Mouse (Mus musculus): ENCODE results near the gene Nav3. TPM values are rescaled to one million over a fixed set of nuclear protein-coding genes. Genes with fewer than 3 reads are reported as not detected.

Nav3 gene
- polyA plus RNA-seq, 1 experiment from 2014 or later = 2.1 TPM

DNA sequence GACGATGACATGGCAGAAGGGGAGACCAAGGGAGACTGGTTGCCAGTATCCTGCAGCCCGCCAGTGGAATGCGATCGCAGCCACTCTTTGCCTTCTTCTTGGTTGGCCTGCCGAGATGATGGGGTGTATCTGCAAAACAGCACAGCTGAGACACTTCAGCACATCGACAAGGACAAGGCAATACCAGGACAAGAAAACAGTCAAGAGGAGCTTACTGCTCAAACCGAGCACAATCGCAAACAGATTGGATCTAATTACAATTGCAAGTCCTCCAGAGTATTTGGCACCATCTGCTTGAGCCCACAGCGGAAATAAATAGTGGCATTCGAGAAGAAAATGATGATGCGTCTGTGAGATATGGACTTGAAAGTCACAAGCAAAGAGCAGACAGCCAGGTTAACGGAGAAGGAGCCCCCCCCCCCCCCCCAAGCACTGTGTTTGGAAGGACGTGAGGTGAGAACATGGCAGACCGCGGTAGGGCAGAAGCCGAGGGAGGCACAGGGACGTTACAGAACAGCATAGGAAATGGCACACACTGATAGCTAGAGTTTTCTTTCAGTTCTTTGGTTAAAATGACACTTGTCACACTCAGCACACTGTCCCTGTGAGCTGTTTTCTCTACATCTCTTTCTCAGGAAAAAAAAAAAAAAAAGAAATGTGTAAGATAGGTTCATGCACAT is 696.9 kb downstream of the Nav3 start:
- WGBS = 79% methylated on average over 17 of the region's 17 CpGs

DNA sequence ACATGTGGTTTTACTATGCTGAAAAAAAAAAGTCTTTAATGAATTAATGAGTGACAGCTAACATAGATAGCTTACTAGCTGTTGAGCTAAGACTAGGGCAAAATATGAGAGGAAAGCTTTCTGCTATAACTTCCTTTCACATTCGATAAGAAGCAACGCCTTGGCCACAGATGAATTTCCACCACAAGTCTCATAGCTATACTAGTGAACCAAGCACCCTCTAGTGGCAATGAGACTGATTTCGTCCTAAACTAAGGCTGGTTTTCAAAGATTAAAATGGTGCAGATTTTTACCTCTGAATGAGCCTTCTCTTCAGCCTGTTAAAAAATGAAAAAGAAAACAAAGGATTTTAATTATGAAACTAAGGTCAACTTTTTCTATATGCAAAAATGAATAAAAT is 709.1 kb downstream of the Nav3 start:
- Histone ChIP-seq H3K9ac (no peak overlapping the region), H3K9me3 (no peaks in the 10 kb centered on the region), H3K4me2 (no peak overlapping the region), H3K4me1 (no peaks in the 10 kb centered on the region), H3K36me3 (no peaks in the 10 kb centered on the region), H3K27ac (no peak overlapping the region), H3K27me3 (replicated peaks) (no peaks in the 10 kb centered on the region), H3K4me3 (replicated peaks) (no peak overlapping the region)
- no peak for ATAC-seq (ENCODE audit: insufficient read depth, low FRiP score, low read depth)
- WGBS = 40% methylated on average over 3 of the region's 3 CpGs

More for the DNA sequence above, 696.9 kb downstream of the Nav3 start:
- H3K27ac ChIP-seq = no peak overlapping the region
- H3K4me2 ChIP-seq = no peak overlapping the region
- no peak overlapping the region for H3K9ac ChIP-seq
- H3K36me3 ChIP-seq = no peaks in the 10 kb centered on the region
- H3K9me3 ChIP-seq = no peaks in the 10 kb centered on the region
- no peak for ATAC-seq (ENCODE audit: insufficient read depth, low FRiP score, low read depth)
- no peaks in the 10 kb centered on the region for H3K4me1 ChIP-seq
- no peaks in the 10 kb centered on the region for H3K27me3 ChIP-seq (replicated peaks)
- H3K4me3 ChIP-seq (replicated peaks) = no peak overlapping the region

DNA sequence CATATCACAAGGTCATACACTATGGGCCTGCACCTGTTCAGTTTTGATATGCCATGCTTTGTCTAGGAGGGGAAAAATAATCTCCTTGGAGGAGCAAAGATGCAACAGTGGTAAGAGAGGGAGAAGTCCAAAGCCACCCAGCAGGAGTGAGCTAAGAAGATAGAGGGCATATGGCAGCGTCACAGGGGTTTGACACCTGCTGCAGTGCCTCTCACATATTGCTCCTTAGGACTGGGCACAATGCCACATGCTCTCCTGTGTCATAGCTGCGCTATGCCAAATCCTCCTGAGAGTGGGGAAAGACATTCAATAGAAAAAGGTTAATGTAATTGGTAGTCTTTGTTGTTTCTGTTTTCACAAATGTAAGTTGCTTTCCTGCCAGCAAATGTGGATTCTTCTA is 714.3 kb downstream of the Nav3 start:
- Histone ChIP-seq H3K27ac (no peak overlapping the region), H3K27me3 (replicated peaks) (no peaks in the 10 kb centered on the region), H3K36me3 (no peaks in the 10 kb centered on the region), H3K9ac (no peak overlapping the region), H3K4me3 (replicated peaks) (no peak overlapping the region), H3K4me2 (no peak overlapping the region), H3K9me3 (no peaks in the 10 kb centered on the region), H3K4me1 (no peaks in the 10 kb centered on the region)
- ATAC-seq (ENCODE audit: insufficient read depth, low FRiP score, low read depth) = no peak
- WGBS = 76% methylated on average over 2 of the region's 2 CpGs

DNA sequence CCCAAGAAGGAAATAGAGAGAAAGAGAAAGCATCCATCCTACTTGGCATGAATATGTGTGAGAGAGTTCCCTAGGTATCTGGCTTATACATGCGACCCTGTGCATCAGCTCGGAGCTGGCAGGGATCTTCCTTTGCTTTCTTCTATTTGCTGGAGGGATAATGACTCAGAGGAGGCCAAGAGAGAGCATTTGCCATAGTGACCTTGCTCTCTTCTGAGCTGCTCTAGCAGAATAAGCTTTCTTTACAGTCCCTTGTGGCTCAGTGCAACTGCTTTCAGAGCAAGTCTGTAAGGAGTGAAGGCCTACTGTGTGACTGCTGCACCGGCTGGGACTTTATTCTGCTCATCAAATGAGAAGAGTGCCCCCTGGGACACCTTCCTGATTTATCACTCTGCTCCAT is 715.7 kb downstream of the Nav3 start:
- Histone ChIP-seq H3K4me1 (no peaks in the 10 kb centered on the region), H3K27me3 (replicated peaks) (no peaks in the 10 kb centered on the region), H3K4me2 (no peak overlapping the region), H3K36me3 (no peaks in the 10 kb centered on the region), H3K9me3 (no peaks in the 10 kb centered on the region), H3K9ac (no peak overlapping the region), H3K27ac (no peak overlapping the region), H3K4me3 (replicated peaks) (no peak overlapping the region)
- WGBS = 59% methylated on average over 3 of the region's 3 CpGs
- ATAC-seq (ENCODE audit: insufficient read depth, low FRiP score, low read depth) = no peak

DNA sequence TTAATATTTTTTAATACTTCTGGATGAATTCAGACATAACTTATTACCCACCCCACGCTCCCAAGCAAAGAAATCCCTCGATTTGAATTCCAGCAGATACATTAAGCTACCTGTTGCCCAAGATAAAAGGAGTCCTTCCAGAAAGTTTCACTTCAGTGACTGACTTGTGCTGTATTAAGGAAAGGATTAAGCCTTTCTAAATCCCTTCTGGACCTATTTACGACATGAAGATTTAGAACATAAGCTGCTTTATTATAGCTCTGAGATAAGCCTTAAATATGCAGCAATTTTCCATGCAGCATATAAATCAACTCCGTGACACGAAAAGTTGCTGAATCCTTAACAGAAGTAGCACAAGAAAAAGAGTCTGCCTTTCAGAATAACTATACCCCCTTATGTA is 732.4 kb downstream of the Nav3 start:
- Histone ChIP-seq H3K4me3 (replicated peaks) (no peak overlapping the region), H3K9ac (no peak overlapping the region), H3K9me3 (no peaks in the 10 kb centered on the region), H3K27ac (no peak overlapping the region), H3K27me3 (replicated peaks) (no peaks in the 10 kb centered on the region), H3K4me1 (no peaks in the 10 kb centered on the region), H3K4me2 (no peak overlapping the region), H3K36me3 (no peaks in the 10 kb centered on the region)
- 60% methylated on average over 5 of the region's 5 CpGs for WGBS
- no peak for ATAC-seq (ENCODE audit: insufficient read depth, low FRiP score, low read depth)

DNA sequence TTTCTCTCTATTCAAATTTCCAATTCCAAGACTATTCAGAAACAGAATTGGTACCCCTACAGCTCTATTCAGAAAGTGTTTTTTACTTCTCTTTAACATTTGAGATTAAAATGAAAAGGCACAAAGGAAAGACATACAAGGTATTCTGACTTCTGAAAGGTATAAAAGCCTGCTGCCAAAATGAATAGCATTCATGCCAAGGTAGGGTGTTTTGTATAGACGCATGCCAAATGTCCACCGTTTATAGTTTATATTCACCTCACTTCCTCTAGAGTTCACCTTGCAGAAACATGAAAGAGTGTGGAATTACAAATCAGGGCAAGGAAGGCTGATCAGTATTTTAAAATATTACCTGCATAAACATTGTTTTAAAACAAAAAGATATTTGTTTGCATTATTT is 737.2 kb downstream of the Nav3 start:
- no peaks in the 10 kb centered on the region for H3K36me3 ChIP-seq
- no peak overlapping the region for H3K4me3 ChIP-seq (replicated peaks)
- no peaks in the 10 kb centered on the region for H3K4me1 ChIP-seq
- no peak overlapping the region for H3K27ac ChIP-seq
- H3K9ac ChIP-seq = no peak overlapping the region
- WGBS = 60% methylated on average over 2 of the region's 2 CpGs
- no peak overlapping the region for H3K4me2 ChIP-seq
- no peaks in the 10 kb centered on the region for H3K27me3 ChIP-seq (replicated peaks)
- no peaks in the 10 kb centered on the region for H3K9me3 ChIP-seq
- ATAC-seq (ENCODE audit: insufficient read depth, low FRiP score, low read depth) = no peak

DNA sequence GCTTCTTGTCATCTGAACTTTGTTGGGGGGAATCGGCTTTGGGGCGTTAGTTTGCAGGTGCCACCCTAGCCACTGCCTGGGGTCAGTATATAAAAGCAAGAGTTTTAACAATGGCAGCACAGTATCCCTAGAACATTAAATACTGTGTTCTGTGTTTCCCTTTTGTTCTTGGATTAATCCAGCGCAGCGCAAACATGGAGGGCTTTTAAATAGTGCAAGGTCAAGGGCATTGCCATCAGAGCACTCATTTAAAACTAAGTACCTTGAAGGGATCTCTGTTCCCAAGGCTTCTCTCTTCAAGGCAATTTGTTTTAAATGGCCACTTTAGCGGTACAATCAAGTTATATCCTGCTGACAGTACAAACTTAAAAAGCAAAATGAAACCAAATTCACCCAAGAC is 737.6 kb downstream of the Nav3 start:
- H3K36me3 ChIP-seq = no peaks in the 10 kb centered on the region
- no peaks in the 10 kb centered on the region for H3K9me3 ChIP-seq
- WGBS = 80% methylated on average over 5 of the region's 5 CpGs
- H3K27ac ChIP-seq = no peak overlapping the region
- H3K4me1 ChIP-seq = no peaks in the 10 kb centered on the region
- H3K4me2 ChIP-seq = no peak overlapping the region
- H3K4me3 ChIP-seq (replicated peaks) = no peak overlapping the region
- no peak for ATAC-seq (ENCODE audit: insufficient read depth, low FRiP score, low read depth)
- no peak overlapping the region for H3K9ac ChIP-seq
- H3K27me3 ChIP-seq (replicated peaks) = no peaks in the 10 kb centered on the region

DNA sequence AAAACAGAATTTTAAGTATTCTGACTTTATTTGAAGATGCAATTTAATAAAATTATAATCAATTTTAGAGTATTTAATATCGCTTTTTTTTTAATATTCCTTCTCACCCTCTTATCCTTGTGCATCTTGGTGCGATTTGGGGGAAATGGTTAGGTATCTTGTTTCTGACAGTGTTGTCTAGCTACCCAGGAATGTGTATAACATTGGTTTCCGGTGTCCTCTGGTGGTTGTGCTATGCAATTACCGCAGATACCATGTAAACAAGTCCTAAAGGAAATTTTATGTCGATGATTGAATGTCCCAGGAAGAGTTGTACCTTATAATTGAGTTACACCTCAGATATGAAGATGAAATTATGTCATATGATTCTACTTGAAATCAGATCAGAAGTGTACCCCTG is 743.0 kb downstream of the Nav3 start:
- no peak for ATAC-seq (ENCODE audit: insufficient read depth, low FRiP score, low read depth)
- no peak overlapping the region for H3K27ac ChIP-seq
- no peak overlapping the region for H3K4me3 ChIP-seq (replicated peaks)
- H3K4me2 ChIP-seq = no peak overlapping the region
- no peaks in the 10 kb centered on the region for H3K4me1 ChIP-seq
- 35% methylated on average over 5 of the region's 5 CpGs for WGBS
- no peak overlapping the region for H3K9ac ChIP-seq
- H3K36me3 ChIP-seq = no peaks in the 10 kb centered on the region
- H3K27me3 ChIP-seq (replicated peaks) = no peaks in the 10 kb centered on the region
- H3K9me3 ChIP-seq = no peaks in the 10 kb centered on the region

DNA sequence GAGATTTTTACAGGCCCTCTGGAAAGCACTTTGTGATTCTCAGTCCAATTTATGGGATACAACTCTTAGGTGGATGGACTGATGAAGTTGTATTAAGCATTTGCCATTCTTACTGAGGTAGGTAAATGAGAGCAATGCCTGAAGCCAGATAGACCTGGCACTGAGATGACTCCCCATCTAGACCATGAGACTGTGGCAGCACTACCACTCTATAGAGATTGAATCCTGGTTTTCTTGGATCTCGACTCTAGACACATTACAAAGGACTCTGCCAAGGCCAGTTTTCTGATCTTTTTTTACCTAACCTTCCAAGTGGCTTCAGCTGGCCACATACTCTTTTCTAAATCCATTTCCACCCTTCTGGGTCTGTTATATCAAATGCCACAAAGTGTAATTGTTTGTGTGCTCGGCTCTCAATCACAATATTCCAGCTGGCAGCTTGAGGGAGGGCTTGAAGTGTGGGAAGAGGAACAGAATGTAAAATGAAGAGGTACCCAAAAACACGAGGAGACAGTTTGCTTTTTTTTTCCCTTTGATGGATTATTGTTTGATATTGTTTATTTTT is 756.2 kb downstream of the Nav3 start:
- ATAC-seq (ENCODE audit: insufficient read depth, low FRiP score, low read depth) = no peak
- H3K27ac ChIP-seq = no peak overlapping the region

DNA sequence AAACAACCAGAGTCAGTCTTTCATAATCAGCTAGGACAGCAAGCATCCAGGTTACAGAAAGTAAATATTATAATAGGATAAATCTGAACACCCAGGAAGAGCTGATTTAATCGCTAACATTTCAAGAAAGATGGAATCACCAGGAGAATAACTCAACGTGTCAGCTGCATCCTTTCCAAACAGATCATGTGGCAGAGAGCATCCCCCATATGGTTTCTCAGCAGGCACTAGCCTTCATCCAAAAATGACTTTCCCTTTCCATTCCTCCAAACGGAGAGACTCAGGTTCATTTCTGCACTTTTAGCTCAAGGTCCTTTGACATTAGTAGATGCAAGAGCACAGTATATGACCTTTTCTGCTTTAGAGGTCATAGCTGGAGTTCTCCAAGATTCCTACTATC is 765.4 kb downstream of the Nav3 start:
- H3K4me1 ChIP-seq = no peaks in the 10 kb centered on the region
- no peak overlapping the region for H3K27ac ChIP-seq
- H3K4me2 ChIP-seq = no peak overlapping the region
- H3K36me3 ChIP-seq = no peaks in the 10 kb centered on the region
- no peak overlapping the region for H3K4me3 ChIP-seq (replicated peaks)
- no peaks in the 10 kb centered on the region for H3K9me3 ChIP-seq
- H3K27me3 ChIP-seq (replicated peaks) = no peaks in the 10 kb centered on the region
- no peak overlapping the region for H3K9ac ChIP-seq
- 58% methylated on average over 3 of the region's 3 CpGs for WGBS
- no peak for ATAC-seq (ENCODE audit: insufficient read depth, low FRiP score, low read depth)

More for the DNA sequence above, 756.2 kb downstream of the Nav3 start:
- H3K9me3 ChIP-seq = no peaks in the 10 kb centered on the region
- no peak overlapping the region for H3K4me3 ChIP-seq (replicated peaks)
- no peaks in the 10 kb centered on the region for H3K36me3 ChIP-seq
- no peak overlapping the region for H3K4me2 ChIP-seq
- WGBS = 45% methylated on average over 3 of the region's 3 CpGs
- H3K9ac ChIP-seq = no peak overlapping the region
- no peaks in the 10 kb centered on the region for H3K4me1 ChIP-seq
- no peaks in the 10 kb centered on the region for H3K27me3 ChIP-seq (replicated peaks)

DNA sequence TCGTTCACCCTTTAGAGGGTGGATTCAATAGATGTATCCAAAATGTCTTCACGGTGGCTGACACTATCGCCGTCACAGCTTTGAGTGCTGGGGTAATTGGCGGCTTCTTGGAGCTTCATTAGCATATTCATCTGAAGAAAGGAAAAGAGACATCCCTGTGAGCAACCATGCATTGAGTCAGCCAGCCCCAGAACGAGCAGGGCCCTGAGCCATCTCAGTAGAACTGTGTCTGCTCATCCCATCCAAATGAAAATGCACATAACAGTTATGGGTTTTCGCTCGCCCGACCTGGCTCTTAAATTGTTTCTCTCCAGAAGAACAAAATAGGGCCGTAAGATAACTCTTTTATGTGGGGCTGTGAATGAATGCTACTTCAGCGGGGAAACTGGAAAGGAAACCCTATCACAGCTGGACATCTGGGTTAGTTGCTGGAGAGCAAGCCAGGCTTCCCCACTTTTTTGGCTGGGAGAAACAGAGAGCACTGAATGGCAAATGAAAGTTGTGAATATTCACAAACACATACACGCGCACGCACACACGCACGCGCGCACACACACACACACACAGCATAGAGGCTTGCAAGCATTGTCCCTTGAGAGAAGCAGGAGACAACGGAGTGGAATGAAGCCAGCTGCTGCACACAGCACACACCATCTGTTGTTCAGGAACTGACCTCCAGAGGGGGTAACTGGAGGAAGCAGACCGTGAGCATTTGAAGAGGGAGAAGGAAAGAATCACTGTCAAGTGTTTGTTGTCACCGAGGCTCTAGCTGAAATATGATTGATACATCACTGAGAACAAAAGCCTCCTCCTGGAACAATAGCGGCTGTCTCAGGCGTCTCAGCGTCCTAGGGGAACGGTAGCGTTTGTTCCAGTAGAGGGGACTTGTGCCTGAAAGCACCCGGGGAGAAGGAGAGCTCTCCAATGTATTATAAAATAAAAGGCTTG is 771.6 kb downstream of the Nav3 start:
- H3K27me3 ChIP-seq (replicated peaks) = no peaks in the 10 kb centered on the region
- H3K36me3 ChIP-seq = no peaks in the 10 kb centered on the region
- no peaks in the 10 kb centered on the region for H3K4me1 ChIP-seq
- 50% methylated on average over 27 of the region's 27 CpGs for WGBS
- peak overlapping the region; percentile 35 for H3K4me2 ChIP-seq
- H3K9me3 ChIP-seq = no peaks in the 10 kb centered on the region
- H3K4me3 ChIP-seq (replicated peaks) = 0 out of 2 replicates have a peak overlapping the region, but pooled peaks have one; percentile 9
- H3K27ac ChIP-seq = no peak overlapping the region
- ATAC-seq (ENCODE audit: insufficient read depth, low FRiP score, low read depth) = no peak
- no peak overlapping the region for H3K9ac ChIP-seq

DNA sequence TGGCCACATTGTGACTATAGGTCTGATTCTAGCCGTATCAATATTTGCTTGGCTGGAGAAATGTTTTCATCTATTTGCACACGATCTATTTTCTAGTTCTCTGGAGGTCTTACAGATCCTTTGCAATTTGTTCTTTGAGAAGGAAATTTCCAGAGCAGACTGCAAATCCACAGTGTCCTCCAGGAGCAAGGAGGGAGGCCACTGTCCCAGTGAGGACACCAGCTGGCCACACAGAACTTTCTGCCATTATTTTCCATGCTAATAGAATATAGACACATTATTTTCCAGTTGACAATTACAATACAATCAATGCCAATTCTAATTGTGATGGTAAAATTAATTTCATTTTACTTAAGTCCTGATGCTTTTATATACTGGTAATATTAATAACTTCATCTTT is 783.1 kb downstream of the Nav3 start:
- H3K9me3 ChIP-seq = no peaks in the 10 kb centered on the region
- no peak overlapping the region for H3K9ac ChIP-seq
- H3K4me3 ChIP-seq (replicated peaks) = no peak overlapping the region
- H3K36me3 ChIP-seq = no peaks in the 10 kb centered on the region
- no peak overlapping the region for H3K27ac ChIP-seq
- no peaks in the 10 kb centered on the region for H3K4me1 ChIP-seq
- no peak overlapping the region for H3K4me2 ChIP-seq
- ATAC-seq (ENCODE audit: insufficient read depth, low FRiP score, low read depth) = no peak
- WGBS = 70% methylated on average over 2 of the region's 2 CpGs
- H3K27me3 ChIP-seq (replicated peaks) = no peaks in the 10 kb centered on the region
